Mouse (Mus musculus) regulatory T cell (primary cell): Measurements from ENCODE around the gene Tjp2.
"Not testable (repeated sequence)": the region's sequence is repeated elsewhere in the genome, so short reads cannot be mapped to it uniquely, and the experiment has no call there.

Experiments used
- in situ Hi-C: fragments of 300-600 bp; cut with MboI, MseI; formaldehyde crosslinking; loops from one replicate; pipeline ENCODE4 v1.15.1; 2025; ENCODE audit warnings: high pct_unique_total_duplicates

The Tjp2 gene

GRCm38 (mm10) chr19:24224500-24225304, at the start of gene Tjp2:
Tjp2 (minus strand) TSS chr19:24225030.
- in situ Hi-C loops = no loop called here

GRCm38 (mm10) chr19:24274281-24274680, 49.5 kb upstream of the Tjp2 start:
- in situ Hi-C loops = no loop called here

GRCm38 (mm10) chr19:24271746-24272426, 47.1 kb upstream of the Tjp2 start:
- in situ Hi-C loops = no loop called here

- in situ Hi-C loops = no loop called here
Measured at GRCm38 (mm10) chr19:24271326-24271725, 46.5 kb upstream of the Tjp2 start.

GRCm38 (mm10) chr19:24268531-24268930, 43.7 kb upstream of the Tjp2 start:
- in situ Hi-C loops = no loop called here

- in situ Hi-C loops = no loop called here
Measured at GRCm38 (mm10) chr19:24266046-24266830, 41.4 kb upstream of the Tjp2 start.

GRCm38 (mm10) chr19:24264991-24265390, 40.2 kb upstream of the Tjp2 start:
- in situ Hi-C loops = no loop called here

- in situ Hi-C loops = no loop called here
Measured at GRCm38 (mm10) chr19:24262736-24263135, 37.9 kb upstream of the Tjp2 start.

GRCm38 (mm10) chr19:24259390-24260351, 34.8 kb upstream of the Tjp2 start:
- in situ Hi-C loops = no loop called here

- in situ Hi-C loops = no loop called here
Measured at GRCm38 (mm10) chr19:24258368-24258767, 33.5 kb upstream of the Tjp2 start.

GRCm38 (mm10) chr19:24257962-24258361, 33.1 kb upstream of the Tjp2 start:
- in situ Hi-C loops = no loop called here

GRCm38 (mm10) chr19:24253657-24254260, 28.9 kb upstream of the Tjp2 start:
- in situ Hi-C loops = no loop called here

- in situ Hi-C loops = no loop called here
Measured at GRCm38 (mm10) chr19:24251869-24252268, 27.0 kb upstream of the Tjp2 start.

- in situ Hi-C loops = no loop called here
Measured at GRCm38 (mm10) chr19:24243340-24243739, 18.5 kb upstream of the Tjp2 start.

- in situ Hi-C loops = no loop called here
Measured at GRCm38 (mm10) chr19:24241799-24242546, 17.1 kb upstream of the Tjp2 start.

GRCm38 (mm10) chr19:24241271-24241670, 16.4 kb upstream of the Tjp2 start:
- in situ Hi-C loops = no loop called here

GRCm38 (mm10) chr19:24238011-24238410, 13.2 kb upstream of the Tjp2 start:
- in situ Hi-C loops = no loop called here

GRCm38 (mm10) chr19:24232356-24232755, 7.5 kb upstream of the Tjp2 start:
- in situ Hi-C loops = not testable (repeated sequence)

- in situ Hi-C loops = no loop called here
Measured at GRCm38 (mm10) chr19:24225305-24225696, 471 bp upstream of the Tjp2 start.

GRCm38 (mm10) chr19:24223851-24224251, 979 bp downstream of the Tjp2 start:
- in situ Hi-C loops = no loop called here
